Mouse (Mus musculus) ES-E14 (cell line): ENCODE results near the gene Tex38. TPM values are rescaled to one million over a fixed set of nuclear protein-coding genes. Genes with fewer than 3 reads are reported as not detected.

Source experiments
- DNase-seq: peaks from one replicate; pipeline ENCODE4 v3.0.0-alpha.2; 2013; ENCODE audit warnings: low read depth, low spot score
- H3K27ac ChIP-seq: 2 replicates; pipeline ENCODE4 v1.5.1; 2012; ENCODE audit warnings: low read depth, mild to moderate bottlenecking, low read length, moderate library complexity, mixed read lengths; ENCODE audit not compliant: poor library complexity, insufficient read depth, severe bottlenecking
- H3K36me3 ChIP-seq: 2 replicates; pipeline ENCODE4 v1.6.1; 2012; ENCODE audit warnings: mild to moderate bottlenecking, low read length, moderate library complexity, mixed read lengths; ENCODE audit not compliant: control insufficient read depth, poor library complexity, insufficient read depth, severe bottlenecking
- H3K4me1 ChIP-seq, 2 experiments: fragments of 150-350 bp in 1 of 2; sonication (generic) in 1 of 2; 2 replicates each; pipeline ENCODE4 v1.6.1; 2012; ENCODE audit warnings: low read length in 2 of 2, mild to moderate bottlenecking in 1 of 2, mixed read lengths in 1 of 2; ENCODE audit not compliant: control insufficient read depth in 2 of 2, insufficient read depth in 2 of 2, poor library complexity in 1 of 2
- H3K4me3 ChIP-seq, 2 experiments: fragments of 150-350 bp in 1 of 2; sonication (generic) in 1 of 2; 2 replicates each; pipeline ENCODE4 v1.5.1; 2012; ENCODE audit warnings: low read length in 2 of 2, low read depth in 1 of 2, mild to moderate bottlenecking in 1 of 2, mixed read lengths in 1 of 2; ENCODE audit not compliant: insufficient read depth in 1 of 2, poor library complexity in 1 of 2, severe bottlenecking in 1 of 2
- H3K9ac ChIP-seq: 2 replicates; pipeline ENCODE4 v1.6.1; 2012; ENCODE audit warnings: low read depth, mild to moderate bottlenecking, low read length, mixed read lengths; ENCODE audit not compliant: poor library complexity, insufficient read depth, severe bottlenecking
- H3K9me3 ChIP-seq: fragments of 150-350 bp; sonication (generic); 2 replicates; pipeline ENCODE4 v1.6.1; 2012; ENCODE audit warnings: low read depth, mild to moderate bottlenecking, low read length; ENCODE audit not compliant: control insufficient read depth, insufficient read depth
- CHD2 ChIP-seq: IDR thresholded peaks from 2 replicates; pipeline ENCODE4 v1.6.1; 2014; ENCODE audit warnings: mild to moderate bottlenecking, low read depth, low read length, inconsistent platforms
- HCFC1 ChIP-seq: IDR thresholded peaks from 2 replicates; pipeline ENCODE4 v1.6.1; 2012; ENCODE audit warnings: low read length, inconsistent platforms, borderline replicate concordance; ENCODE audit not compliant: insufficient read depth
- MAFK ChIP-seq: IDR thresholded peaks from 2 replicates; pipeline ENCODE4 v1.6.1; 2014; ENCODE audit warnings: mild to moderate bottlenecking, low read depth, low read length, inconsistent platforms; ENCODE audit not compliant: insufficient read depth
- ZC3H11A ChIP-seq: IDR thresholded peaks from 2 replicates; pipeline ENCODE4 v1.6.1; 2012; ENCODE audit warnings: low read depth, mild to moderate bottlenecking, inconsistent platforms, low read length, borderline replicate concordance
- ZNF384 ChIP-seq: IDR thresholded peaks from 2 replicates; pipeline ENCODE4 v1.6.1; 2012; ENCODE audit warnings: low read depth, low read length, inconsistent platforms
- in situ Hi-C, 2 experiments: fragments of 600-800 bp; cut with MboI; formaldehyde crosslinking; loops; one replicate each; pipeline ENCODE4 v1.15.1; 2025; ENCODE audit warnings: low sequenced_read_pairs in 2 of 2, inconsistent platforms in 1 of 2; ENCODE audit not compliant: unreplicated experiment in 2 of 2
- total RNA-seq: library from RNA; depleted of rRNA; stranded (reverse); fragments of 300-350 nt; gene quantifications from 2 replicates; pipeline ENCODE4 v1.2.3, GENCODE M21; 2012

The Tex38 gene
- total RNA-seq, 1 experiment = not detected

DNA sequence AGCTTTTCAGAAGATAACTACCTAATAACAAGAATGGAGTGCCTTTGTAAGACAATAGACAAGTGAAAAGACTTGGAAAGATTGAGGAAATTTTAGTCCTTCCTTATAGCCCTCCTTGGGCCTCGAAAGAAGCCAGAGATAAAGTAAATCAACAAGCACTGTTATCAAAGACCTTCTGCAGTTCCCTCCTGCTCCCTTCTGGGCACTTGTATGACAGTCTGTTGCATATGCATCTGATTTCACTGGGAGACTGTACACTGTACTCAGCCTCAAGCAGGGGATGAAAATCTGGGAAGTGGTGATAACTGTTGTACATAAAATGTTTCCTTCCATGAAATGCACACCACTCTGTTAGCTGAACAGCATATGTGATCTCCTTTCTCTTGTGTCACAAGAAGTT is 31.5 kb downstream of the Tex38 start:
- H3K9ac ChIP-seq = no peak overlapping the region
- DNase-seq = no peak
- in situ Hi-C loops = loop anchor here in 1 of 2 experiments (25.0 kb wide), 1 partner anchor 238 kb away; no protein-coding TSS in a partner anchor
- H3K9me3 ChIP-seq = no peaks in the 10 kb centered on the region
- no peaks in the 10 kb centered on the region for H3K4me1 ChIP-seq
- H3K27ac ChIP-seq = no peak overlapping the region
- TF ChIP-seq HCFC1 = no peak
- TF ChIP-seq CHD2 = no peak
- no peak for TF ChIP-seq ZNF384
- no peak for TF ChIP-seq ZC3H11A
- no peak for TF ChIP-seq MAFK
- no peak overlapping the region for H3K4me3 ChIP-seq
- H3K36me3 ChIP-seq = peaks cover 2% of the 10 kb centered on the region

DNA sequence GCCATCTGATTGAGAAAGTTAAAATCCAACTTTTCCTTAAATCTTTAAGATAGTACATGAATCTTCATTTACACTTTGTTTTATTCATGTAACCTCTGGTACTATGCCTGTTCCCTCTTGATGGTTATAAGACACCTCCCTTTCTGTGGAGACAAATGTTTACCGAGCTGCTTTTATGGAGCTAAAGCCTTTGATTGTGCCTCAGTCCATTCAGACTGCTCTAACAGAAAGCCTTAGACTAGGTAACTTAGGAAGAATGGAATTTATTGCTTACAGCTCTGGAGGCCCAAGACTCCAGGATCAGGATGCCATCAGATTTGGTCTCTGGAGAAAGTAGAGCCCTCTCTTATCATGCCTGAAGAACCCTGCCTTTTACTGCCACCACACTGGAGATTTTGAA is 32.6 kb downstream of the Tex38 start:
- H3K4me1 ChIP-seq = no peaks in the 10 kb centered on the region
- H3K9ac ChIP-seq = no peak overlapping the region
- TF ChIP-seq HCFC1 (no peak), ZNF384 (no peak), MAFK (no peak), ZC3H11A (no peak), CHD2 (no peak)
- no peak overlapping the region for H3K27ac ChIP-seq
- H3K4me3 ChIP-seq = no peak overlapping the region
- DNase-seq = no peak
- in situ Hi-C loops = loop anchor here in 1 of 2 experiments (25.0 kb wide), 1 partner anchor 239 kb away; no protein-coding TSS in a partner anchor
- H3K9me3 ChIP-seq = no peaks in the 10 kb centered on the region
- H3K36me3 ChIP-seq = peaks cover 3% of the 10 kb centered on the region

DNA sequence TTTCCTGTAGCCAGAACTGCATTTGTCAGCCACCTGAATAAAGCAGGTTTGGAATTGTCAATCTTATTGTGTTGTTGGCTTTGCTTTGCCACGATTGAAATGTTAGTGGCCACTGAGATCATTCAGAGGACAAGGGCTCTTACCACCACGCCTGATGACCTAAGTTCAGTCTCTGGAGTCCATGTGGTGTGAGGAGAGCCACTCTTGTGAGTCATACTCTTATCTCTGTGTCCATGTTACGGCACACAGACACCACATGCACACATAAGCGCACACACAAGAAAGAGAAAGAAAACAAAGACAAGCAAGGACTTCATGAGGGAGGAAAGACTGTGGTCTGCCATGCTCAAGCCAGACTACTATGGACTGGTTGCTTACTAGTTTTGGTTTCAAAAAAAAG is 37.7 kb downstream of the Tex38 start:
- H3K4me3 ChIP-seq = no peak overlapping the region
- no peak overlapping the region for H3K27ac ChIP-seq
- in situ Hi-C loops = loop anchor here in 1 of 2 experiments (25.0 kb wide), 1 partner anchor 244 kb away; no protein-coding TSS in a partner anchor
- H3K9ac ChIP-seq = no peak overlapping the region
- no peak for DNase-seq
- TF ChIP-seq CHD2 = no peak
- no peak for TF ChIP-seq MAFK
- no peak for TF ChIP-seq ZC3H11A
- no peak for TF ChIP-seq HCFC1
- no peak for TF ChIP-seq ZNF384
- peaks cover 0 to 7% of the 10 kb centered on the region in 2 experiments; a peak in 2 of 4 replicates for H3K4me1 ChIP-seq
- H3K9me3 ChIP-seq = no peaks in the 10 kb centered on the region
- peaks cover 11% of the 10 kb centered on the region; the same call in 1 of the 2 replicates for H3K36me3 ChIP-seq

DNA sequence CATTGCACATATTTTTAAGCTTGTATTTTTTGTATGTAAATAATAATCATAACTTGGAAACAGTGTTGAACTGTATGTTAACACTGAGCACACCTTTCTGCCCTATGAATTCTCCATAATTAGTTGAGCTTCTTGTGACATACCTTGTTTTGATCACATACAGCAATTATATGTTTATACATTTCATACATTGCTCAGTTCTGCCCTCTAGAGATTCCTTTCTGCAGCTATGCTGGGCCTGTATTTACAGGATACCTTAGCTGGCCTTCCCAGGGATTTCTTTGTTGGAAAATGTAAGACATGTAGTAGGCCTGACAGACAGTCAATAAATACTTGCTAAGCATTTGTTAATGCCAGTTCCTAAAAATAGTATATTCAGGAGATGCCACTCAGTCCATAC is 38.2 kb downstream of the Tex38 start:
- Histone ChIP-seq H3K9ac (no peak overlapping the region), H3K9me3 (no peaks in the 10 kb centered on the region), H3K27ac (no peak overlapping the region), H3K4me3 (no peak overlapping the region), H3K36me3 (peaks cover 11% of the 10 kb centered on the region; the same call in 1 of the 2 replicates), H3K4me1 (peaks cover 0 to 7% of the 10 kb centered on the region in 2 experiments; a peak in 2 of 4 replicates)
- in situ Hi-C loops = loop anchor here in 1 of 2 experiments (25.0 kb wide), 1 partner anchor 245 kb away; no protein-coding TSS in a partner anchor
- DNase-seq = no peak
- TF ChIP-seq HCFC1 = no peak
- no peak for TF ChIP-seq MAFK
- TF ChIP-seq ZC3H11A = no peak
- TF ChIP-seq CHD2 = no peak
- no peak for TF ChIP-seq ZNF384

DNA sequence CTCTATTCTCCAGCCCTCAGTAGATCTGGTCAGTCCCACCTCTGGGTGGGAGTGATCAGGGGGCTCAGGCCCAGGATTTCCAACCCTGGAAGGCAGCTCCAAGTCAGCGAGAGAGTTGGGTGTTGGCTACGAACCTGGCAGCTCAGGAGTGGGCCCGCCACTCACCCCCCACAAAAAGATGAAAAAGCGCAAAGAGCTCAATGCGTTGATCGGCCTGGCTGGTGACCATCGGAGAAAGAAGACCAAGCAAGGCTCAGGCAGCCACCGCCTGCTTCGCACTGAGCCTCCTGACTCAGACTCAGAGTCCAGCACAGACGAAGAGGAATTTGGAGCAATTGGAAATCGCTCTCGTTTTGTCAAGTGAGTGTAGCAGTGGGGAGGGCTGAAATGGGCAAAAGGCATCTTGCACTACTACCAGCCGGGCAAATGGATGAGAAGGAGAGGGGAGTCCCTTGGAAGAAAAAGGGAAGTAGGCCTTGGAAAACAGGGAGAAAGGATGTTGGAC is 42.3 kb downstream of the Tex38 start:
- H3K9ac ChIP-seq = peak overlapping the region; percentile 97
- no peak for DNase-seq
- peak overlapping the region; percentile 92 to 99 for H3K4me3 ChIP-seq
- in situ Hi-C loops = loop anchor here (10.0 to 25.0 kb wide), 3 partner anchors 156 to 249 kb away; partner anchors contain the start of gene 6430628N08Rik (in 1 of the 2)
- peaks cover 11% of the 10 kb centered on the region; the same call in 1 of the 2 replicates for H3K36me3 ChIP-seq
- no peak overlapping the region for H3K27ac ChIP-seq
- peaks cover 2 to 7% of the 10 kb centered on the region in 2 experiments; a peak in 2 of 4 replicates for H3K4me1 ChIP-seq
- no peaks in the 10 kb centered on the region for H3K9me3 ChIP-seq
- TF ChIP-seq HCFC1 (no peak), ZC3H11A (no peak), CHD2 (no peak), ZNF384 (no peak), MAFK (no peak)
